Mouse (Mus musculus) spleen, postnatal 4 days (tissue): ENCODE results near the gene Il22ra1.

Source experiments
- DNase-seq, 2 experiments: peaks; one replicate each; pipeline ENCODE4 v3.0.0; 2022; ENCODE audit warnings: low spot score in 2 of 2

Il22ra1 gene

DNA sequence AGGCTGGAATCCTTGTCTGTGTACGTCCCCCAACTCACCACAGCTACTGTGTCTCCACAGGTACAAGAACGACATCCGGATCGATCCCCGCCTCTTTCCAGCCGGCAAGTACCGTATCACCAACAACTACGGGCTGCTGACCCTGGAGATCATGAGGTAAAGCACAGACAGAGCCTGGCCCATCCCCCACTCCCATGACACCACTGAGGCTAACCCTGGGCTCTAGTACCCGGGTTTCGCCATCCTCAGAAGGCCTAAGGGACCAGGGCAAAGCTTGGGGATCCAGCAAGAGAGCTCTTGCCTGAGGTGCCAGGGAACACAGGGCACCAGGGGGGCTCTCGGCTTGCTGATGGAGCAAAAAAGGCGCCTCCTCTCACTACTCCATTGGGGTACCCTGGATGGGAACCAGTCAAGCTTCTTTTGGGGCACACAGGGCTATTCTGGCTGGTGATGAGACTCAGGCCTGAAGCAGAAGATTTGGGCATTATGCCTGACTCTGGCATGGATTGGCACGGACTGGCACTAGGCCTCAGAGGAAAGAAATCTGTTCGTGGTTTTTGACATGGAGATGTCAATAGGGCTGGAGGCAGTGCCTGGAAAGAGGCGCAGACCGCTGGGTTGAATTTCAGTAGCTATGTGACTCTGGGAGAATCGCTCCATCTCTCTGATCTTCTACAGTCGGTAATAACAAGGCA is 42.8 kb downstream of the Il22ra1 start:
- DNase-seq, result no peak

DNA sequence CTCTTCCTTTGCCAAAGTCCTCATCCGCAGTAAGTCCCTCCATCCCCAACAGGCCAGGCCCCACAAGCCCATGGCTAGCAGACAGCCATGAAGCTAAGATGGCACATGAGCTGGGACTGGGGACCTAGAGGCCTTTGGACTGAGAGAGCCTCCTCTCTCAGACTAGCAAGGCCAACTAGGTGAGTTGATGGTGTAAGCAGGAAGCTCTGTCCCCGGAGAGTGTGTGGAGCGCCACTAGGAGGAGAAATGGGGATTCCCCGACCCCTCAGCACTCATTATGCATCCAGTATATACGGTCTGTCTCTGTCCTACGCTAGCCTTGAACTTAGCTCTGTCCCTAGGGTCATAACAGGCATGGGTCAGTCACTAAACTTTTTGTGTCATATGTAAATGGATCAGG is 43.6 kb downstream of the Il22ra1 start:
- no peak for DNase-seq

DNA sequence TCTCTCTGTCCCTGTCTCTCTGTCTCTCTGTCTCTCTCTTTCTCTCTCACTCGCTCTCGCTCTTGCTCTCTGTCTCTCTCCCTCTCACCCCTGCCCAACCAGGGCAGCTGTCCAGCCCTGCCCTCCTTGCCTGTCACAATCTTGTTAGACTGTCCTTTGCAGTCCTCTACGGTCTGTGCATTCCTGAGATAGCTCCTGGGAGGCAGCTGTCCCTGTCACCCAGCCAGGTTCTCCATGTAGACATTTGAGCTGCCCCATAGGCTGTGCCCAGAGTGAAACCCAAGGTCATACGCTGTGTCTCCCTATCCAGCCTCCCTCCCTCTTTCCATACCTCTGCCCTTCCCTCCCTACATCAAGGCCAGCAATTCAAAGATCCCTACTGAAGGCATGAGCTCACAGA is 44.7 kb downstream of the Il22ra1 start:
- no peak for DNase-seq

DNA sequence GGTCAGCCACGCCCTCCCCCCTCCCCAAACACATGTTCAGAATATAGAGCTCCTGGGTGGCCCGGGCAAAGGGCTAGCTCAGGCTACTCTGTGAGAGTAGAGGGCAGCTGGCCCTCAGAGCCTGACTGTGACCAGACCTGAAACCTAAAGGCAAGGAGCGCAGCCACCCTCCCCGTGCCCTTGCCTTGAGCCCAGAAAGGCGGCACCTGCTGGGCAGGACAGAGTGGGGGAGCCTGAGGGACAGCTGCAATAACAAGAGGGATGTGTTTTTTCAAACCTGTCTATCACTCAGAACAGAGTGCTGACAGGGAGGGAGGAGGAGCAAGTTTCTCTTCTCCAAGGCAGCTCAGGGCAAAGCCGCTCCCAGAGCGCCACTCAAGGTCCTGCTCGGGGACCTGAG is 46.5 kb downstream of the Il22ra1 start:
- DNase-seq, result no peak

DNA sequence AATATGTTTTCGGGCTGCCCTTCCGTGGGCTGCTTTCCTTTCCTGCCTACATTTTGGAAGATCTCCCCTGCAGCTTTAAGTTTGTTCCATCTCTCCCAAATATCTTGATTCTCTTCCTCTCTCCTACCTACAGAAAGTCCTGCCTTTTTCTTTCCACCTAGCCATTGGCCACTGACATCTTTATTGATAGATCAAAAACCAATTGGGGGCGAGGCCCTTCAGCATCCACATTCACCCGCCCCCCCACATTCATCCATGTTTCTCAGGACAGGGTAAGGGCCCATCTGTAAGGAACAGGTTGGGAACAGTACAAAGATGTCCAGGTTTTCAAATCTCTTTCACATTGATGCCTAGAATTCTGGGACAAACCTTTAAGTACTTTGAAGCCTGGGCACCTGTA is 48.9 kb downstream of the Il22ra1 start:
- no peak for DNase-seq

DNA sequence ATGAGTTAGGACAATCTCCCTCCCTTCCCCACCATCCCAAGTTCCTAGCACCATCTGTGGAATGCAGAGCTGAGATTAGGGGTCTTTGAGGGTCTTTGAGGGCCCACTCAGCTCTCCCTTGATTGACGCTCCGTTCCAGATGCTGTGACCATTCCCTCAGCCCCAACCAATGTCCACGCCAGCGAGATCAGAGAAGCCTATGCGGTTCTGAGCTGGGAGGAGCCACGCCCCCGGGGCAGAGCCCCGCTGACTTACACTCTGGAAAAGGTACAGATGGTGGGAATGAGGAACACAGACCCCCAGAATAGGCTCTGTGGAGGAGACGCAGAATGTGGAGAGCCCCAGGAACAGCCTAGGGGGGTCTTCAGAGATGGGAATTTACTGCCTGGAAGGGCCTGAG is 51.7 kb downstream of the Il22ra1 start:
- no peak for DNase-seq

DNA sequence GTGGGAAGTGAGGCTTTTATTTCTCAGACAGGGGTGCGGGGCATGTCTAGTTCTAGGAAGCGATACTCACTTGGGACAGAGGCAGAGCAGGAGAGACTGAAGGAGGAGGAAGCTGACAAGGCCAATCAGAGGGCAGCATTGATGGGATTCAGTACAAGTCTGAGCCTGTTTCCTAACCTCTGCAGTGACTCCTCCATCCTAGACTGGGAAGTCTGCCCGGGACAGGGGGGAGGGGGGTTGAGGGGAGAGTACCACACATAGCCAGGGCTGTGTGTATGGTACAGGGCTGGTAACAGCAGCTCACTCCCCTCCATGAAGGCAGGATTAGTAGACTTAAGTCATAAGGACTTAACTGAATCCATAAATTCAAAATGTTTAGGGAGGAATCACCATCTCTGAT is 52.3 kb downstream of the Il22ra1 start:
- no peak for DNase-seq

DNA sequence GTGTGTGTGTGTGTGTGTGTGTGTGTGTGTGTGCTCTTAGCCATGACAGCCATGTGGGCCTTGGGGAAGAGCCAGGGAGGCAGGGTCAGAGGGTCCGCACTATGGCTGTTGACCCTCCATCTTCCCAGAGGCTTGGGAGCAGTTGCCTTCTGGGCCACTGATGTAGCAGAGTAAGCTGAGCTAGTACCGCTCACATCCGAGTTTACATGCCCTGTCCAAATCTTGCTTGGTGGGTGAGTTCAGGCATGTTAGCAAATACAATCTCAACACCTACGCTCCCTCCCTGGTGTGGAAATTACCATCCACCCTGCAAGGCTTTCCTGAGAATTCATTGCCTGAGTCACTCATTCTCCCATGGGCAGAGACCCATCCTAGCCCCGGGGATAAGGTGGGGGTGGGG is 53.3 kb downstream of the Il22ra1 start:
- DNase-seq, result no peak

DNA sequence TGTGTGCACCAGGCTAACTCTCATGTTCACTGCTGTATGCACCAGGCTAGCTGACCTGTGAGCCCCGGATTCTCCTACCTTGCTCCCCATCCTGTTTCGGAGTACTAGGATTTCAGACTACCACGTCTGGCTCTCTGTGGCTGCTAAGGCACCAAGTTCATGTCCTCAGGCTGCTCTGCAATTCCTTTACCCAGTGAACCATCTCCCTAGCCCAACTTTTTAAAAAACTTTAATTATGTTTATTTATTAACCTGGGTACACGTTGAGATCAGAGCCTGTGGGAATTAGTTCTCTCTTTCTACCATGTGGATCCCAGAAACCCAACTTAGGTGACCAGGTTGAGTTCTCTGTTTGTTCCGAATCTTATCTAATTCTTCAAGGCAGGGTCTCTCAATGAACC is 58.6 kb downstream of the Il22ra1 start:
- DNase-seq, result no peak

DNA sequence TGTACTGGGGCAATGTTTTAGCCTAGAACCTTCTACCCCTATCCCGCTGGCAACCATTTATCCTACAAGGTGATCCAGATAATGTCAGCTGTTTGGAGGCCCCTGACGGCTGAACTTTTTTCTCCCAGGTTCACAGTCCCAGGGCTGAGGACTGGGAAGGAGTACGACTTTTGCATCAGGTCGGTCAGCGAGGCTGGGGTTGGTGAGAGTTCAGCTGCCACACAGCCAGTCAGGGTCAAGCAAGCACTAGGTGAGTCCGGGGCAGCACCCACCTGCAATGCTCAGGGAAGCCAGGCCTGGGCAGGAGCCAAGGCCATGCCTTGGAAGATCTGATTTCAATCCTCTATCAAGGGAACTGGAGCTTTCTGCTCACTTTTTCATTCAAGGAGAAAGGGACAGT is 59.3 kb downstream of the Il22ra1 start:
- DNase-seq, result no peak

DNA sequence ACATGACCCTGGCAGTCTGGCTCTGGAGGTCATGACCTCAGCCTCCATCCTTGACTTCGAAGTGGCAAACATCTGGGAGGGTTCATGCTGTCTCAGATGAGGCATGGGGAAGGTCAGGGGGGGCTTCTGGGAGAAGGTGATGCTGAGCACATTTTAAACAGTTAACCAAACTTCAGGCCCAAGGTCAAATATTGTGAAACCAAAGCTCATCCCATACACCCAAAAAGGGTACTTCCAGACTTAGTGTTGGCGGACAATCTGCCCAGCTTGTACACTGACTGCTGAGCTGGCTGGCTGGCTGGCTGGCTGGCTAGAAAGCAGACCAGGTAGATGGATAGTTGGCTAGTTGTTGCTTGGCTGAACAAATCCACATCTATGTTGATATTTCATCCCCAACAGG is 61.2 kb downstream of the Il22ra1 start:
- DNase-seq, result no peak

DNA sequence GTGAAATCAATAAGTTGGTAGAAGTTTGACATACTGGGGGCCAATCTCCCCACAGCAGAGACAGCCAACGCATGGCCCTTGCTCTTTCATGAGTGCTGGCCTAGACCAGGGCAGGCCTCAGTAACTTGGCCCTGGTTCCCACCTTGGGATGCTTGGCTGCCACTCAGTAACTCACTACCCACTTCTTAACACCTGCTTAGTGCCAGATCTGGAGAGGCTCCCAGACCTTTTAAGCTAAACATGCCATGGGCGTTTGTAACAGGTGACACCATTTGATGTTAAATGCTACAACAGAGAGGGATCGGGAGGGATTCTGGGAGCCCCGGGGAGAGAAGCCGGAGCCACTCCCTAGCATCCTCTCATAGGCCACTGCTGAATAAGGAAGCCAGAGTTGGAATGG is 64.8 kb downstream of the Il22ra1 start:
- DNase-seq, result no peak

DNA sequence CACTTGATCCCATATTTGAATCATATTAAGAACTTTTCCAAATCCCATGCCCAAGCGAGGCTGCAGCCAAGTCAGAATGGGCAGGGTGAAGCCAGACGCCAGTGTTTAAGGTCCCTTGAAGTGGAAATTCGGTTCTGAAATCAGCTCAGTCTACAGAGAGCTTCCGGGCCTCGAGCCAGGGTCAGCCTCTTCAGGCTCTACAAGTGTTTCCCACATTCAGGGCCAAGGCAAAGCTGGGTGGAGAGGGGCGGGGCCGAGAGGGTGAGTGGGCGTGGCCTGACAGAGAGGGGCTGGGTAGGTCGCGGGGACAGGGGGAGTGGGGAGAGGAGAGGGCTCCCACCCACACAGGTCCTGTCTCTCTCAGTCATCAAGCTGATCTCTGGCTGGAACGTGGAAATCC is 70.0 kb downstream of the Il22ra1 start:
- DNase-seq, result no peak

DNA sequence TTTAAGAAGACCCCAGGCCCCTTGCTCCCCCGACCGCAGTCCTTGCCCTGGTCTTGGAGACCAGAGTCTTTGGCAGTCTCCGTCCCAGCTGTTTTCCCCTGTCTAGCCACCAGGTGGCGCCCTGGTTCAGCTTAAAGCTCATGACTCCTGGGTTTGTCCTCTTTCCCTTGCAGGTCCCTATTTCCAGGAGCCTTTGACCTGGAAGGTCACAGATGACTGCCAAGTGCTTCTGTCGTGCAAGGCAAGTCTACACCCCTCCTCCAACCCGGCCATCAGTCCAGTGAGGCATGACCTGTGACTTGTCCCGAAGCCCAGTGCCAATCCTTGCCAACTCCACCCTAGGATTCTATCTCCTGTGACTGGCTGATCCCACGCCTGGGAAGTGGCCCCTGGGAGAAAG is 73.6 kb downstream of the Il22ra1 start:
- peak; percentile 82 to 96 for DNase-seq
